Mouse (Mus musculus) layer of hippocampus, adult 8-10 months (tissue): ENCODE measurements at regions not wholly inside any gene's neighbourhood (a gene's known extent, or its start where the extent isn't known, plus 50 kb on each side); places are given as distances from the start of the nearest gene placed in this dataset.

Source experiments
- DNase-seq, 2 experiments: peaks; one replicate each; pipeline ENCODE4 v3.0.0; 2022; ENCODE audit warnings: low spot score in 2 of 2

- no peak for DNase-seq
Measured at GRCm38 (mm10) chr1:143881192-143881591, 104.1 kb downstream of the Uchl5 start.

GRCm38 (mm10) chr1:143879622-143880021 lies 102.5 kb downstream of the Uchl5 start:
- DNase-seq = no peak

- DNase-seq = no peak
Measured at GRCm38 (mm10) chr1:143878266-143878665, 101.2 kb downstream of the Uchl5 start.

DNA sequence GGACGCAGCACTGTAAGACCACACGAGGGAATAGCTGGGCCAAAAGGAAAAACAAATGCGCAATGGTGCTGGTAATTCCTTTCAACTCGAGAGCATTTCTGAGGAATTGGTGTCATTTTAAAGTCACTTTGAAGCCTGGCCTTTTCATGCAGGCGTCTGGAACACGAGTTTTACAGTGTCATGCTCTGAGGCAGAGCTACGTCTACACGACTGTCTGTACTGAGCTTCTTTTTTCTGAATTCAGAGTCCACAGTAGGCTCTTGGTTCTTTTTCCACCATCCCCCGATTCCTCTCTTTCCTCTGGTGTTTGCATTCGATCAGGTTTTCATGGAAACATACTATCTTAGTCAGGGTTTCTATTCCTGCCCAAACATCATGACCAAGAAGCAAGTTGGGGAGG lies 83.2 kb downstream of the Uchl5 start:
- no peak for DNase-seq

- DNase-seq = no peak
Measured at GRCm38 (mm10) chr1:143858532-143858931, 81.5 kb downstream of the Uchl5 start.
